Mouse (Mus musculus): ENCODE data around the gene Nudt17. TPM values are rescaled to one million over a fixed set of nuclear protein-coding genes. Genes with fewer than 3 reads are reported as not detected.
"Not testable (repeated sequence)": the region's sequence is repeated elsewhere in the genome, so short reads cannot be mapped to it uniquely, and the experiment has no call there.

Nudt17 gene
- total RNA-seq, 2 experiments from 2014 or later, result 0.59 TPM; not detected in 1

- ATAC-seq (replicated peaks; ENCODE audit: poor library complexity), result no peak
Measured at GRCm38 (mm10) chr3:96706217-96706616, 2.1 kb downstream of the Nudt17 start.

GRCm38 (mm10) chr3:96704778-96705177, 3.6 kb downstream of the Nudt17 start:
- ATAC-seq (replicated peaks; ENCODE audit: poor library complexity), result peak; percentile 40; the same call in 1 of the 2 replicates

GRCm38 (mm10) chr3:96701003-96701402, 7.4 kb downstream of the Nudt17 start:
- ATAC-seq (replicated peaks; ENCODE audit: poor library complexity), result no peak

- ATAC-seq (replicated peaks; ENCODE audit: poor library complexity), result no peak
Measured at GRCm38 (mm10) chr3:96700376-96700775, 8.0 kb downstream of the Nudt17 start.

GRCm38 (mm10) chr3:96698993-96699690, 9.2 kb downstream of the Nudt17 start:
- no peak for ATAC-seq (replicated peaks; ENCODE audit: poor library complexity)

GRCm38 (mm10) chr3:96696766-96697732, 11.3 kb downstream of the Nudt17 start:
- peak; percentile 77 for ATAC-seq (replicated peaks; ENCODE audit: poor library complexity)

- peak; percentile 84 for ATAC-seq (replicated peaks; ENCODE audit: poor library complexity)
Measured at GRCm38 (mm10) chr3:96696198-96696765, 12.1 kb downstream of the Nudt17 start, which contains the start of gene Pias3. Gene Pias3, plus strand, starts transcription at chr3:96696384.

GRCm38 (mm10) chr3:96693579-96693978, 14.8 kb downstream of the Nudt17 start:
- ATAC-seq (replicated peaks; ENCODE audit: poor library complexity), result no peak

GRCm38 (mm10) chr3:96692506-96692905, 15.9 kb downstream of the Nudt17 start:
- no peak for ATAC-seq (replicated peaks; ENCODE audit: poor library complexity)

GRCm38 (mm10) chr3:96690298-96690697, 18.1 kb downstream of the Nudt17 start:
- ATAC-seq (replicated peaks; ENCODE audit: poor library complexity), result peak; percentile 79

GRCm38 (mm10) chr3:96688854-96689253, 19.5 kb downstream of the Nudt17 start:
- no peak for ATAC-seq (replicated peaks; ENCODE audit: poor library complexity)

GRCm38 (mm10) chr3:96686057-96686456, 22.3 kb downstream of the Nudt17 start:
- ATAC-seq (replicated peaks; ENCODE audit: poor library complexity), result not testable (repeated sequence)

- 0 out of 2 replicates have a peak, but pooled peaks have one; percentile 30 for ATAC-seq (replicated peaks; ENCODE audit: poor library complexity)
Measured at GRCm38 (mm10) chr3:96684822-96685156, 23.6 kb downstream of the Nudt17 start.

- no peak for ATAC-seq (replicated peaks; ENCODE audit: poor library complexity)
Measured at GRCm38 (mm10) chr3:96684151-96684821, 24.1 kb downstream of the Nudt17 start.

- ATAC-seq (replicated peaks; ENCODE audit: poor library complexity), result no peak
Measured at GRCm38 (mm10) chr3:96683496-96683895, 24.9 kb downstream of the Nudt17 start.

- ATAC-seq (replicated peaks; ENCODE audit: poor library complexity), result peak; percentile 36; the same call in 1 of the 2 replicates
Measured at GRCm38 (mm10) chr3:96680269-96680956, 27.9 kb downstream of the Nudt17 start.

- ATAC-seq (replicated peaks; ENCODE audit: poor library complexity), result peak; percentile 45; the same call in 1 of the 2 replicates
Measured at GRCm38 (mm10) chr3:96679159-96679674, 29.1 kb downstream of the Nudt17 start.

- ATAC-seq (replicated peaks; ENCODE audit: poor library complexity), result no peak
Measured at GRCm38 (mm10) chr3:96678456-96678855, 29.9 kb downstream of the Nudt17 start.

- no peak for ATAC-seq (replicated peaks; ENCODE audit: poor library complexity)
Measured at GRCm38 (mm10) chr3:96675690-96676089, 32.7 kb downstream of the Nudt17 start.

GRCm38 (mm10) chr3:96675171-96675570, 33.2 kb downstream of the Nudt17 start:
- peak; percentile 54; the same call in 1 of the 2 replicates for ATAC-seq (replicated peaks; ENCODE audit: poor library complexity)

All from megakaryocyte progenitor cell, adult 5-6 weeks (primary cell).